Mouse (Mus musculus) G1E (cell line): ENCODE results near the gene Med27. TPM values are rescaled to one million over a fixed set of nuclear protein-coding genes. Genes with fewer than 3 reads are reported as not detected.

Source experiments
- ATAC-seq: 2 replicates; pipeline ENCODE4 v1.8.0; 2016; ENCODE audit warnings: mild to moderate bottlenecking; ENCODE audit not compliant: insufficient number of reproducible peaks, poor library complexity, low FRiP score, severe bottlenecking; ENCODE audit errors: extremely low read depth
- DNase-seq: peaks from one replicate; pipeline ENCODE4 v3.0.0; 2012; ENCODE audit warnings: low spot score
- H3K27me3 ChIP-seq: 2 replicates; pipeline ENCODE4 v1.6.1; 2012; ENCODE audit warnings: mild to moderate bottlenecking, low read length, inconsistent platforms; ENCODE audit not compliant: insufficient read depth
- H3K36me3 ChIP-seq: replicated peaks from 2 replicates; pipeline ENCODE3; 2012; ENCODE audit warnings: mild to moderate bottlenecking, inconsistent platforms
- H3K4me1 ChIP-seq: 2 replicates; pipeline ENCODE4 v1.6.1; 2012; ENCODE audit warnings: low read depth, low read length, inconsistent platforms, mixed read lengths; ENCODE audit not compliant: insufficient read depth
- H3K4me3 ChIP-seq: 2 replicates; pipeline ENCODE4 v1.5.1; 2012; ENCODE audit warnings: low read depth, mild to moderate bottlenecking, inconsistent platforms, low read length, moderate library complexity, mixed read lengths
- H3K9me3 ChIP-seq: replicated peaks from 2 replicates; pipeline ENCODE4 v1.6.1; 2012; ENCODE audit warnings: inconsistent platforms
- CTCF ChIP-seq: IDR thresholded peaks from 2 replicates; pipeline ENCODE4 v1.5.1; 2012; ENCODE audit warnings: low read depth, low read length, inconsistent platforms, mixed read lengths
- GATA1 ChIP-seq: IDR thresholded peaks from 2 replicates; pipeline ENCODE4 v1.6.1; 2012; ENCODE audit warnings: borderline replicate concordance, low read length, inconsistent platforms, mixed read lengths
- GATA2 ChIP-seq: IDR thresholded peaks from 2 replicates; pipeline ENCODE4 v1.6.1; 2012; ENCODE audit warnings: low read depth, low read length, inconsistent platforms, borderline replicate concordance
- POLR2AphosphoS5 ChIP-seq: IDR thresholded peaks from 2 replicates; pipeline ENCODE4 v1.6.1; 2012; ENCODE audit warnings: low read depth, low read length, inconsistent platforms; ENCODE audit not compliant: insufficient replicate concordance
- TAL1 ChIP-seq: conservative IDR thresholded peaks from 2 replicates; pipeline ENCODE4 v1.6.1; 2012; ENCODE audit warnings: low read depth, low read length, inconsistent platforms, mixed read lengths
- polyA plus RNA-seq: library from polyadenylated mRNA; stranded (reverse); fragments of >175 nt; gene quantifications from 2 replicates; pipeline ENCODE4 v1.2.3, GENCODE M21; 2012
- total RNA-seq, 2 experiments: library from RNA; stranded (forward) in 1 of 2; stranded (reverse) in 1 of 2; fragments of 200-1000 nt in 1 of 2; fragments of >200 nt in 1 of 2; fragmentation: Nextera tagmentation in 1 of 2; gene quantifications; 2 replicates each; pipeline ENCODE4 v1.2.3; 2014 to 2017

Gene Med27
- total and polyA plus RNA-seq, 3 experiments: 23.4 to 95.0 (median 58.1) TPM

GRCm38 (mm10) chr2:29368730-29369129 is 22.1 kb downstream of the Med27 start:
- no peak for DNase-seq
- TF ChIP-seq TAL1 (no peak), GATA2 (no peak), CTCF (no peak), POLR2AphosphoS5 (no peak), GATA1 (no peak)
- no peaks in the 10 kb centered on the region for H3K9me3 ChIP-seq

GRCm38 (mm10) chr2:29372176-29372575 is 25.6 kb downstream of the Med27 start:
- Histone ChIP-seq H3K36me3 (peaks cover 84% of the 10 kb centered on the region), H3K9me3 (no peaks in the 10 kb centered on the region), H3K4me3 (no peak overlapping the region), H3K27me3 (no peaks in the 10 kb centered on the region), H3K4me1 (no peaks in the 10 kb centered on the region)
- DNase-seq (no peak), ATAC-seq (no peak)
- TF ChIP-seq TAL1 (no peak), CTCF (no peak), GATA2 (no peak), POLR2AphosphoS5 (no peak), GATA1 (no peak)

More at GRCm38 (mm10) chr2:29368730-29369129, 22.1 kb downstream of the Med27 start:
- Histone ChIP-seq H3K36me3 (peaks cover 90% of the 10 kb centered on the region), H3K27me3 (no peaks in the 10 kb centered on the region), H3K4me1 (no peaks in the 10 kb centered on the region), H3K4me3 (no peak overlapping the region)
- ATAC-seq: no peak

- Histone ChIP-seq H3K36me3 (peaks cover 80% of the 10 kb centered on the region), H3K4me3 (no peak overlapping the region), H3K27me3 (no peaks in the 10 kb centered on the region), H3K9me3 (no peaks in the 10 kb centered on the region), H3K4me1 (no peaks in the 10 kb centered on the region)
- TF ChIP-seq GATA1 (no peak), POLR2AphosphoS5 (no peak), GATA2 (no peak), TAL1 (no peak), CTCF (no peak)
- no peak for ATAC-seq
- no peak for DNase-seq
Measured at GRCm38 (mm10) chr2:29381683-29382082, 35.1 kb downstream of the Med27 start.

- Histone ChIP-seq H3K27me3 (no peaks in the 10 kb centered on the region), H3K4me1 (no peaks in the 10 kb centered on the region), H3K9me3 (no peaks in the 10 kb centered on the region), H3K4me3 (no peak overlapping the region), H3K36me3 (peaks cover 85% of the 10 kb centered on the region)
- ATAC-seq (no peak), DNase-seq (no peak)
- TF ChIP-seq GATA2 (no peak), TAL1 (no peak), CTCF (no peak), GATA1 (no peak), POLR2AphosphoS5 (no peak)
Measured at GRCm38 (mm10) chr2:29382583-29382982, 36.0 kb downstream of the Med27 start.

GRCm38 (mm10) chr2:29383133-29383532 is 36.5 kb downstream of the Med27 start:
- H3K4me1 ChIP-seq: no peaks in the 10 kb centered on the region
- ATAC-seq (no peak), DNase-seq (no peak)
- H3K27me3 ChIP-seq: no peaks in the 10 kb centered on the region
- H3K9me3 ChIP-seq: no peaks in the 10 kb centered on the region
- TF ChIP-seq POLR2AphosphoS5 (no peak), CTCF (no peak), GATA1 (no peak), GATA2 (no peak), TAL1 (no peak)
- peaks cover 84% of the 10 kb centered on the region for H3K36me3 ChIP-seq
- no peak overlapping the region for H3K4me3 ChIP-seq

- Histone ChIP-seq H3K36me3 (peaks cover 85% of the 10 kb centered on the region), H3K4me3 (no peak overlapping the region), H3K4me1 (no peaks in the 10 kb centered on the region), H3K9me3 (no peaks in the 10 kb centered on the region), H3K27me3 (no peaks in the 10 kb centered on the region)
- TF ChIP-seq GATA2: no peak
- TF ChIP-seq CTCF: no peak
- no peak for TF ChIP-seq POLR2AphosphoS5
- no peak for TF ChIP-seq GATA1
- no peak for TF ChIP-seq TAL1
- DNase-seq (no peak), ATAC-seq (no peak)
Measured at GRCm38 (mm10) chr2:29385405-29385804, 38.8 kb downstream of the Med27 start.

GRCm38 (mm10) chr2:29387268-29387667 is 40.6 kb downstream of the Med27 start:
- peaks cover 9% of the 10 kb centered on the region for H3K4me1 ChIP-seq

More at GRCm38 (mm10) chr2:29387268-29387667, 40.6 kb downstream of the Med27 start:
- DNase-seq: no peak
- TF ChIP-seq GATA1: no peak
- TF ChIP-seq POLR2AphosphoS5: no peak
- no peak for TF ChIP-seq TAL1
- TF ChIP-seq CTCF: no peak
- TF ChIP-seq GATA2: no peak
- Histone ChIP-seq H3K4me3 (no peak overlapping the region), H3K9me3 (no peaks in the 10 kb centered on the region), H3K27me3 (no peaks in the 10 kb centered on the region), H3K36me3 (peaks cover 81% of the 10 kb centered on the region)
- ATAC-seq: no peak
